Mouse (Mus musculus): ENCODE measurements around the gene Ift88. TPM values are rescaled to one million over a fixed set of nuclear protein-coding genes. Genes with fewer than 3 reads are reported as not detected.

Gene Ift88
- polyA plus RNA-seq, 1 experiment: 6.1 TPM

DNA sequence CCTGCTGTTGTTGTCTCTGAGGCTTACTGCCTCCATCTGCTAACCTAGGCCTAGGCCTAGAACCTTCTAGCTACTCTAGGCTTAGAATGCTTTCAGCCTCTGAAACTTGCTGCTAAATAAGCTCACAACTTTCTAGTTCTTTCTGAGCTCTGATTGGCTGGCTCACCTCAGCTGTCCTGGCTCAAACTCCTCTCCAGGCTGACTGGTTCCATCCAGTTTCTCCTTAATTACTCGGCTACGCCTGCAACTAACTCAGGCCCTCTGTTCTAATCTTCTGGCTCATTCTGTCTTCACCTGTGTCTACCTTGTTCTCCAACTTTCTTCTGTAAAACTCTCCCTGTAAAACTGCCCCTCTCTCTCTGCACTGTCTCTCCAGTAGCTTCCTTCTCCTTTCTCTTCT lies 28.4 kb upstream of the Ift88 start:
- WGBS: 75% methylated on average over 2 of the region's 2 CpGs
- H3K4me3 ChIP-seq (replicated peaks; ENCODE audit: extremely low read depth, low read depth, low read length): no peak overlapping the region
- no peak for DNase-seq
- TF ChIP-seq CTCF (IDR thresholded peaks at IDR 0.05; ENCODE audit: insufficient read depth, low read length): no peak
- H3K4me1 ChIP-seq (ENCODE audit: control insufficient read depth, insufficient read depth, low read length): 0 out of 2 replicates have a peak, but pooled peaks cover 4% of the 10 kb centered on the region

GRCm38 (mm10) chr14:57397221-57397620 lies 26.6 kb upstream of the Ift88 start:
- WGBS: 83% methylated on average over 5 of the region's 5 CpGs
- TF ChIP-seq POLR2A (IDR thresholded peaks at IDR 0.05; ENCODE audit: borderline replicate concordance, extremely low read depth, low read depth, low read length) (no peak), CTCF (IDR thresholded peaks at IDR 0.05; ENCODE audit: insufficient read depth, low read length) (no peak)
- no peak overlapping the region for H3K4me3 ChIP-seq (replicated peaks; ENCODE audit: extremely low read depth, low read depth, low read length)
- 0 out of 2 replicates have a peak, but pooled peaks cover 4% of the 10 kb centered on the region for H3K4me1 ChIP-seq (ENCODE audit: control insufficient read depth, insufficient read depth, low read length)
- no peak for DNase-seq

- TF ChIP-seq POLR2A (IDR thresholded peaks at IDR 0.05; ENCODE audit: borderline replicate concordance, extremely low read depth, low read depth, low read length) (peak; percentile 92), CTCF (IDR thresholded peaks at IDR 0.05; ENCODE audit: insufficient read depth, low read length) (no peak)
- 0 out of 2 replicates have a peak, but pooled peaks cover 4% of the 10 kb centered on the region for H3K4me1 ChIP-seq (ENCODE audit: control insufficient read depth, insufficient read depth, low read length)
- WGBS: 3% methylated on average over 43 of the region's 43 CpGs
- H3K4me3 ChIP-seq (replicated peaks; ENCODE audit: extremely low read depth, low read depth, low read length): peak within 1 kb of the TSS; percentile 72
- peak; percentile 97 for DNase-seq
Observed at GRCm38 (mm10) chr14:57398065-57398757, 25.7 kb upstream of the Ift88 start, which contains the start of gene Cryl1. Gene Cryl1, minus strand, starts transcription at chr14:57398529.

GRCm38 (mm10) chr14:57398813-57399427 lies 24.9 kb upstream of the Ift88 start:
- Histone ChIP-seq H3K4me1 (ENCODE audit: control insufficient read depth, insufficient read depth, low read length) (0 out of 2 replicates have a peak, but pooled peaks cover 4% of the 10 kb centered on the region), H3K4me3 (replicated peaks; ENCODE audit: extremely low read depth, low read depth, low read length) (peak overlapping the region; percentile 72)
- 2% methylated on average over 13 of the region's 13 CpGs for WGBS
- TF ChIP-seq CTCF (IDR thresholded peaks at IDR 0.05; ENCODE audit: insufficient read depth, low read length) (no peak), POLR2A (IDR thresholded peaks at IDR 0.05; ENCODE audit: borderline replicate concordance, extremely low read depth, low read depth, low read length) (no peak)
- no peak for DNase-seq

GRCm38 (mm10) chr14:57402815-57403214 lies 21.0 kb upstream of the Ift88 start:
- Histone ChIP-seq H3K4me1 (ENCODE audit: control insufficient read depth, insufficient read depth, low read length) (0 out of 2 replicates have a peak, but pooled peaks cover 4% of the 10 kb centered on the region), H3K4me3 (replicated peaks; ENCODE audit: extremely low read depth, low read depth, low read length) (no peak overlapping the region)
- TF ChIP-seq POLR2A (IDR thresholded peaks at IDR 0.05; ENCODE audit: borderline replicate concordance, extremely low read depth, low read depth, low read length): no peak
- no peak for TF ChIP-seq CTCF (IDR thresholded peaks at IDR 0.05; ENCODE audit: insufficient read depth, low read length)
- DNase-seq: no peak

- TF ChIP-seq CTCF (IDR thresholded peaks at IDR 0.05; ENCODE audit: insufficient read depth, low read length) (peak; percentile 47), POLR2A (IDR thresholded peaks at IDR 0.05; ENCODE audit: borderline replicate concordance, extremely low read depth, low read depth, low read length) (no peak)
- DNase-seq: peak; percentile 28
- 7% methylated on average over 12 of the region's 12 CpGs for WGBS
- Histone ChIP-seq H3K4me1 (ENCODE audit: control insufficient read depth, insufficient read depth, low read length) (no peaks in the 10 kb centered on the region), H3K4me3 (replicated peaks; ENCODE audit: extremely low read depth, low read depth, low read length) (no peak overlapping the region)
Observed at GRCm38 (mm10) chr14:57407039-57407987, 16.5 kb upstream of the Ift88 start.

- Histone ChIP-seq H3K4me1 (ENCODE audit: control insufficient read depth, insufficient read depth, low read length) (no peaks in the 10 kb centered on the region), H3K4me3 (replicated peaks; ENCODE audit: extremely low read depth, low read depth, low read length) (no peak overlapping the region)
- no peak for TF ChIP-seq CTCF (IDR thresholded peaks at IDR 0.05; ENCODE audit: insufficient read depth, low read length)
- TF ChIP-seq POLR2A (IDR thresholded peaks at IDR 0.05; ENCODE audit: borderline replicate concordance, extremely low read depth, low read depth, low read length): no peak
- whole genome bisulfite sequencing: 64% methylated on average over 8 of the region's 8 CpGs
- no peak for DNase-seq
Observed at GRCm38 (mm10) chr14:57408100-57408499, 15.8 kb upstream of the Ift88 start.

GRCm38 (mm10) chr14:57409106-57409505 lies 14.8 kb upstream of the Ift88 start:
- Histone ChIP-seq H3K4me1 (ENCODE audit: control insufficient read depth, insufficient read depth, low read length) (no peaks in the 10 kb centered on the region), H3K4me3 (replicated peaks; ENCODE audit: extremely low read depth, low read depth, low read length) (no peak overlapping the region)
- TF ChIP-seq CTCF (IDR thresholded peaks at IDR 0.05; ENCODE audit: insufficient read depth, low read length): no peak
- TF ChIP-seq POLR2A (IDR thresholded peaks at IDR 0.05; ENCODE audit: borderline replicate concordance, extremely low read depth, low read depth, low read length): no peak
- no peak for DNase-seq
- WGBS: 10% methylated on average over 6 of the region's 6 CpGs

- Histone ChIP-seq H3K4me3 (replicated peaks; ENCODE audit: extremely low read depth, low read depth, low read length) (no peak overlapping the region), H3K4me1 (ENCODE audit: control insufficient read depth, insufficient read depth, low read length) (no peaks in the 10 kb centered on the region)
- no peak for DNase-seq
- TF ChIP-seq CTCF (IDR thresholded peaks at IDR 0.05; ENCODE audit: insufficient read depth, low read length) (no peak), POLR2A (IDR thresholded peaks at IDR 0.05; ENCODE audit: borderline replicate concordance, extremely low read depth, low read depth, low read length) (no peak)
- 42% methylated on average over 7 of the region's 7 CpGs for WGBS
Observed at GRCm38 (mm10) chr14:57412166-57412565, 11.7 kb upstream of the Ift88 start.
